Mouse (Mus musculus): Measurements from ENCODE around the gene Rab6a.

GRCm38 (mm10) chr7:100663190-100663589 lies 56.0 kb downstream of the Rab6a start:
- TF ChIP-seq CTCF (IDR thresholded peaks at IDR 0.05 in 2 of 3, conservative IDR thresholded peaks at IDR 0.05 in 1 of 3; ENCODE audit: control insufficient read depth in 1 of 3, insufficient read depth in 1 of 3, low read depth in 2 of 3, low read length in 3 of 3, poor library complexity in 1 of 3, severe bottlenecking in 1 of 3) (peak; percentile 88 to 100 (median 97)), MAX (IDR thresholded peaks at IDR 0.05; ENCODE audit: low read length) (no peak), SIN3A (IDR thresholded peaks at IDR 0.05; ENCODE audit: low read length) (peak; percentile 66), MYC (IDR thresholded peaks at IDR 0.05; ENCODE audit: low read depth, low read length) (peak; percentile 54; the same call in 1 of the 2 replicates)

Data from MEL (cell line).